Mouse (Mus musculus) skeletal muscle tissue, postnatal 0 days (tissue): Measurements from ENCODE around the gene Prkch. TPM values are rescaled to one million over a fixed set of nuclear protein-coding genes. Genes with fewer than 3 reads are reported as not detected.

Experiments used
- polyA plus RNA-seq: library from polyadenylated mRNA; unstranded; fragments of >200 nt; fragmentation: Nextera tagmentation; extraction: Ambion mirVana; gene quantifications from 2 replicates; pipeline ENCODE4 v1.2.1, GENCODE M21; 2015

The Prkch gene
- 4.5 and 5.8 TPM in 2 replicates for polyA plus RNA-seq

DNA sequence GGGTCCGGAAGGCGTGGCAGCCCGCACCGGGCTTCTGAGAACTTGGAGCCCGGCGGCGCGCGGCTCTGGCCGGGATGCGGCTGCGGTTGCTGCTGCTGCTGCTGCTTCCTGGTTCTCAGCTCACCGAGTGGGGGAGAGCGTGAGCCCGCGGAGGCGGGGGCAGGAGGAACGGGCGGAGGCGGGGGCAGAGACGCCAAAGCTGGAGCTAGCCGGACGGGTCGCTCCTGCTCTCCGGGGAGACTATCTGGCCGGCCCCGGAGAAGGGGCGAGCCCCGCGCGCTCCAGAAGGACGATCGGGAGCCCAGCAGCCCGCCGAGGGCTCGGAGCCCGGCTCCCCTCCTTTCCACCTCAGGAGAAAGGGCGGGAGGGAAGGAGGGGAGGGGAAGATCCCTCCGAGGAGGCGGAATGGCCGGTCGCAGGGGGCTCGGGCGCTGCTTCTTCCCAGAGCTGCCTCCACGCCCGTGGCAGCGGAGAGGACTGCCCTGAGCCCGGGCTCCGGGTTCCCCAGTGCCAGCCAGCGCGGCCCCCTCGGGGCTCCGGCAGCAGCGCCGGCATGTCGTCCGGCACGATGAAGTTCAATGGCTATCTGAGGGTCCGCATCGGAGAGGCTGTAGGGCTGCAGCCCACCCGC lies at the start of gene Prkch:
Prkch (plus strand) TSS at position 187 of the 631 bp plus-strand sequence.

DNA sequence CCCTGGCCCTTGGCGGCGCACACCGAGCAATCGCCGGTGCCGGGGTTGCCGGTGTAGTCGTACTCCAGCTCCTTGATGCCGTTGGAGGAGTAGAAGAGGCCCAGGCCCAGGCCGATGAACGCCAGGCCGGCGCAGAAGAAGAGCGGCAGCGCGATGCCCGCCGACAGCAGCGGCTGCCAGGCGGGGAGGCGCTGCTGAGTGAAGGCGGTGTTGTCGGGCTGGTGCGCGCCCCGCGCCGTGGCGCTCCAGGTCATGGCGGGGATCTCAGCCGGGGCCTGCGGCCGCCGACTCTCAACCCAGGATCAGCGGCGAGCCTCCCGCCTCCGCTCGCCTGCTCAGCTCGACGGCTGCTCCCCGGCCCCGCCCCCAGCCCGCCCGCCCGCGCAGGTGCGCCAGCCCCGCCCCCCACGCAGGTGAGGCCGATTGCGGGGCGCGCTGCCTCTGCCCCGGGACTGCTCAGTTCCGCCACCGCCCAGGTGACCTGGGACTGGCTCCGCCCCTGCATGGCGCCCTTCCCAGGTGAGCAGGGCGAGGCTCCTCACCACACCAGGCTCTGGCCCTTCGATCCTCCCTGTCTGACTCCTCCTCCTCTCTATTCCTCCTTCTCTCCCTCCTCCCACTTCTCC lies 38.4 kb upstream of the Prkch start, which contains the start of gene Tmem30b:
Tmem30b (minus strand) TSS at position 307 of the 626 bp plus-strand sequence.

Other genes starting within 250 kb of the Prkch start
- gene Tmem30b, start 38.4 kb upstream of the Prkch start, polyA plus RNA-seq: 1.1 and 1.8 TPM in 2 replicates